Mouse (Mus musculus) Patski (cell line): ENCODE data around the gene Map3k12. TPM values are rescaled to one million over a fixed set of nuclear protein-coding genes. Genes with fewer than 3 reads are reported as not detected.
A peak's percentile ranks its signal among the peaks of the same experiment; 100 is the strongest.

ENCODE experiments used
- ATAC-seq: fragments of 100-300 bp; one replicate; pipeline ENCODE4 v1.8.0; 2021
- CTCF ChIA-PET: fragments of 350-600 bp; sonication (Branson Sonifier 250); formaldehyde crosslinking; loops from one replicate; lab custom pipeline; 2022; ENCODE audit warnings: inconsistent platforms; lab: Charles Lee
- POLR2A ChIA-PET: fragments of 350-600 bp; sonication (Branson Sonifier 250); formaldehyde crosslinking; loops from one replicate; lab custom pipeline; 2022; ENCODE audit warnings: antibody characterized with exemption, inconsistent platforms; lab: Charles Lee
- DNase-seq: peaks from one replicate; pipeline ENCODE4 v3.0.0-alpha.2; 2011; ENCODE audit warnings: low read depth, low spot score
- H3K27me3 ChIP-seq: fragments of 371-371 bp; one replicate; pipeline ENCODE4 v1.5.1; 2021
- CTCF ChIP-seq: fragments of 100-300 bp; IDR thresholded peaks from one replicate; pipeline ENCODE4 v1.5.1; 2021
- in situ Hi-C: fragments of 300-500 bp; cut with MboI; formaldehyde crosslinking; loops from 3 replicates; pipeline ENCODE4 v1.11.1; 2018; ENCODE audit warnings: low pct_unique_long_range_greater_than_20kb, mixed read lengths
- polyA plus RNA-seq: library from polyadenylated mRNA; unstranded; gene quantifications from one replicate; pipeline ENCODE4 v1.2.3, GENCODE M21; 2021

Gene Map3k12
- 41.5 TPM for polyA plus RNA-seq

DNA sequence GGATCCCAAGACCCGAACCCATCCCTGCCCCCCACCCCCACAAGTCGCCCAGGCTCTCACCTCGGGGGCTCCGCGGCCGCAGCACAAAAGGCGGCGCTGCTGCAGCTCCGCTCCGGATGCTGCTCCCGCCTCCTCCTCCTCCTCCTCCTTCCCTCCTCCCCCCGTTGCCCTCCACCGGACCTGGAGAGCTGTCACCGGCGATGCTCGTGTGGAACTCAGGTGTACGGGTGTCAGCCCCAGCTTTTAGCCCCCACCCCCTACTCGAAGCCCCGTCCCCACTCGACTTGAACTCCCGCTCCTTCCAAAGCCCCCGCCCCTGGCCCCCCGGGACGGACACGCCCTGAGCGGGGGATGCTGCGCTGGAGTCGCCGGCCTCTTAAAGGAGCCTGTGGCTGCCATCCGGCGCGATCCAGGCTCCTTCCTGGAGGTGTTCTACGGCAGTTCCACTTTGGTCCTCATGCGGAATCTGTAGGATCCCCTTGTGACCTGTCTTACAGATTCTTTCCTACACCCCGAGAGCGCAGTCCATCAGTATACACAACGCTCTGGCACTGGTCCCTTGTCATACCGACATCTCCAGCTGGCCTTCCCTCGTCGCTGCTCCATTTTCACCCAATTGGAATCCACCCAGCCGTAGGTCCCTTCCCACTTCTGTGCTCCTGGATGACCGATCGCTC is at the start of gene Map3k12:
Gene Map3k12, minus strand, starts transcription at position 337 of the 677 bp plus-strand sequence.
- DNase-seq, result no peak
- POLR2A ChIA-PET, result interaction anchor here (0.6 to 1.7 kb wide), 6 partner anchors 8 to 58 kb away, joined by 3 to 6 read pairs (median 5); partner anchors contain the start of gene Prr13
- TF ChIP-seq CTCF, result no peak
- ATAC-seq, result peak; percentile 3
- CTCF ChIA-PET, result interaction anchor here (1.1 to 1.8 kb wide), 3 partner anchors 8 to 11 kb away, joined by 3 to 5 read pairs (median 3); partner anchors contain the start of gene Npff
- in situ Hi-C loops, result no loop called here
- no peaks in the 10 kb centered on the region for H3K27me3 ChIP-seq

- in situ Hi-C loops, result no loop called here
- H3K27me3 ChIP-seq, result no peaks in the 10 kb centered on the region
- POLR2A ChIA-PET, result no interaction called here
- no peak for DNase-seq
- no peak for TF ChIP-seq CTCF
- CTCF ChIA-PET, result no interaction called here
- no peak for ATAC-seq
These were observed 46.8 kb upstream of the Map3k12 start for GRCm38 (mm10) chr15:102563681-102564080.

GRCm38 (mm10) chr15:102563061-102563460 is 46.2 kb upstream of the Map3k12 start:
- DNase-seq (no peak), ATAC-seq (no peak)
- in situ Hi-C loops, result no loop called here
- POLR2A ChIA-PET, result no interaction called here
- no peaks in the 10 kb centered on the region for H3K27me3 ChIP-seq
- no peak for TF ChIP-seq CTCF
- CTCF ChIA-PET, result no interaction called here

DNA sequence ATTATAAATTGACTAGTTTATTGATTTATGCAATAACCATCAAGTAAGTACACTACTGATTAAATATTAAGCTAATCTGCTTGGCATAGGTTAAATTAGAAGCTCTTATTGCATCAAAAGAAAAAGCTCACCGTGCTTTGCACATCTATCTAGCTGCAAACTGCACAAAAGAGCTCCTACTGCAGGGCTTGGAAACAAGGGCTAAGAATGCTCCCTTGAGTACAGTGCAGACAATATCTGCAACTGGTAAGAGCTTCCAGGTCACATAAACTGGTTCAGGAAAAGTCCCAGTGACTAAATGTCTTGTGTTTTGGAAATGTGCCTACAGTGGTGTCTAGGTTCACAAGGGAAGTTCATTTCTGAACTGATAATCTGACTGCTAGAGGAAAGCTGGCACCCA is 45.6 kb upstream of the Map3k12 start:
- H3K27me3 ChIP-seq, result no peaks in the 10 kb centered on the region
- CTCF ChIA-PET, result no interaction called here
- ATAC-seq (no peak), DNase-seq (no peak)
- in situ Hi-C loops, result no loop called here
- POLR2A ChIA-PET, result no interaction called here
- no peak for TF ChIP-seq CTCF

- H3K27me3 ChIP-seq, result no peaks in the 10 kb centered on the region
- TF ChIP-seq CTCF, result peak; percentile 13
- DNase-seq (no peak), ATAC-seq (no peak)
- in situ Hi-C loops, result loop anchor here (10.0 kb wide), 1 partner anchor 107 kb away; no protein-coding TSS in a partner anchor
- ChIA-PET POLR2A (no interaction called here), CTCF (interaction anchor here (1.1 to 1.3 kb wide), 2 partner anchors 16 to 33 kb away, joined by 3 to 4 read pairs; partner anchors contain the start of gene Npff)
These were observed 40.7 kb upstream of the Map3k12 start for GRCm38 (mm10) chr15:102557580-102557979.

GRCm38 (mm10) chr15:102555581-102555980 is 38.7 kb upstream of the Map3k12 start:
- no peak for TF ChIP-seq CTCF
- ChIA-PET CTCF (no interaction called here), POLR2A (no interaction called here)
- ATAC-seq (no peak), DNase-seq (no peak)
- in situ Hi-C loops, result loop anchor here (10.0 kb wide), 1 partner anchor 109 kb away; no protein-coding TSS in a partner anchor
- no peaks in the 10 kb centered on the region for H3K27me3 ChIP-seq

- DNase-seq, result no peak
- in situ Hi-C loops, result loop anchor here (10.0 kb wide), 1 partner anchor 112 kb away; no protein-coding TSS in a partner anchor
- POLR2A ChIA-PET, result interaction anchor here (0.6 kb wide), 1 partner anchor 24 kb away, joined by 3 read pairs; no protein-coding TSS in a partner anchor
- CTCF ChIA-PET, result no interaction called here
- no peaks in the 10 kb centered on the region for H3K27me3 ChIP-seq
- no peak for TF ChIP-seq CTCF
- ATAC-seq, result no peak
These were observed 35.7 kb upstream of the Map3k12 start for GRCm38 (mm10) chr15:102552599-102552998.

DNA sequence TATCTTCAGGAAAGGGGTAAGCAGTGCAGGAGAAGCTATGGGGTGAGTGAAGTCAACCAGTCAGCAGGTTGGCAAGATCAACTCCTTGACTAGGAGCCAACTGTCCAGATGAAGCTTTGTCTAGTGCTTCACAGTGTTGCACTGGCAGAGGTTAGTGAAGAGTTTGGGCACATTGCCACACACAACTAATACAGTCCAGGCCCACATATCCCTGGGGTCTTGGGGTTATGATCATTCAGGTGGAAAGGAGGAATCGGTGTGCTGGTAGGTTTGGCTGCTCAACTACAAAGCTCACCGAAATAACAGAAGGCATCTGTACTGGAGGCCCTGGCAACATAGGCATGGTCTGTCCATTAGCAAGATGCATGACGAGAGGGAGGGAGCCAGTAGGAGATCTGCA is 30.6 kb upstream of the Map3k12 start:
- in situ Hi-C loops, result no loop called here
- CTCF ChIA-PET, result interaction anchor here (1.1 to 2.3 kb wide), 3 partner anchors 22 to 123 kb away, joined by 3 to 6 read pairs (median 3); no protein-coding TSS in a partner anchor
- DNase-seq, result no peak
- H3K27me3 ChIP-seq, result no peaks in the 10 kb centered on the region
- POLR2A ChIA-PET, result no interaction called here
- TF ChIP-seq CTCF, result no peak
- no peak for ATAC-seq

- no peak for TF ChIP-seq CTCF
- in situ Hi-C loops, result no loop called here
- DNase-seq (no peak), ATAC-seq (no peak)
- POLR2A ChIA-PET, result interaction anchor here (0.6 kb wide), 1 partner anchor 41 kb away, joined by 8 read pairs; no protein-coding TSS in a partner anchor
- H3K27me3 ChIP-seq, result no peaks in the 10 kb centered on the region
- CTCF ChIA-PET, result interaction anchor here (0.9 to 2.3 kb wide), 4 partner anchors 18 to 124 kb away, joined by 3 to 6 read pairs (median 3); no protein-coding TSS in a partner anchor
These were observed 30.0 kb upstream of the Map3k12 start for GRCm38 (mm10) chr15:102546677-102547427.

GRCm38 (mm10) chr15:102546246-102546645 is 29.4 kb upstream of the Map3k12 start:
- no peak for TF ChIP-seq CTCF
- DNase-seq (no peak), ATAC-seq (no peak)
- CTCF ChIA-PET, result interaction anchor here (0.9 to 2.3 kb wide), 4 partner anchors 17 to 125 kb away, joined by 3 to 6 read pairs (median 3); no protein-coding TSS in a partner anchor
- POLR2A ChIA-PET, result no interaction called here
- in situ Hi-C loops, result no loop called here
- no peaks in the 10 kb centered on the region for H3K27me3 ChIP-seq
